ENCODE assay signal across 8 mouse cellular contexts in the genomic region with DNA sequence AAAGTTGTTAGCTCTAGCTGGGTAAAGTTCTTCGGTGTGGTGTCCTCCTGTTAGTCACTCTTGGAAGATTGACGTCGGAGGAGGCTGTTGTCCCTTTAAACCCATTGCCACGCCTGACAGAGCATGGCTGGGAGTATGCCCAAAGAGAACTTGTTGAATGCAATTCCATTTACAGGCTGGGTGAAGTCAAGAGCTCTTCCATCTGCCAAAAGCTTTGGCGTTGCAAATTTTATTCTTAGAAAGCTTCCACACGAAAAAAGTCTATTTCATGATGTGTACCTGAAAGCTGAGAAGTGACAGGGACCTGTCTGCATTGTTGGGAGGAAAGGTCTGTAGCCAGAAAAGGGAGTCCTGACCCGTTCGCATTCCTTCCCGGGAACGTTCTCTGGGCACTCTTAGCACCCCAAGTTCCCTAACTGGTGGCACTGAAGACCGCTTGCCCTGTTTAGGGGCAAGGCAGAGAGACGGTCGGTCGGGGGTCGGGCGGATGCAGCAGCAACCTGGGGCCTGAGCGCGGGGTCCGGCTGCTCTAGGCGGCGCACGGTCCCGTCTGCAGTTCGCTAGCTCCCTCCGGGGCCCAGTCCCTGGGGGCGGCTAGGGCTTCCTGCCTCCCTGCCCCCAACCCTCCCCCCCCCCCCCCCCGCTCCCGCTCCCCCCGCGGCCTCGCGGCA. TPM values are rescaled to one million over a fixed set of nuclear protein-coding genes. Genes with fewer than 3 reads are reported as not detected.
A peak's percentile ranks its signal among the peaks of the same experiment; 100 is the strongest.
DNase-seq lines count a peak whose midpoint lies in the region; ATAC-seq and TF ChIP-seq lines count a peak whose summit lies in the region.

No protein-coding gene starts in this region.

- TF ChIP-seq CTCF in E14TG2a.4 (conservative IDR thresholded peaks at IDR 0.05; ENCODE audit: low read length) = no peak
- no peak for TF ChIP-seq CTCF in kidney, postnatal 0 days (IDR thresholded peaks at IDR 0.05; ENCODE audit: low read depth)
- 0 out of 2 replicates have a peak, but pooled peaks have one; percentile 13 for TF ChIP-seq CTCF in liver, embryonic 14.5 days (IDR thresholded peaks at IDR 0.05; ENCODE audit: low read depth)

- H3K4me3 ChIP-seq in E14TG2a.4 (replicated peaks; ENCODE audit: low read length) = peak overlapping the region; percentile 89
- H3K4me3 ChIP-seq in embryonic facial prominence, embryonic 15.5 days (replicated peaks) = peak overlapping the region; percentile 91
- peak overlapping the region; percentile 93 for H3K4me3 ChIP-seq in heart, embryonic 13.5 days
- H3K4me3 ChIP-seq in kidney, postnatal 0 days (replicated peaks; ENCODE audit: low read depth, low read length) = peak overlapping the region; percentile 85
- peak overlapping the region; percentile 72 to 97 for H3K4me3 ChIP-seq in liver, embryonic 14.5 days (ENCODE audit: insufficient read depth in 1 of 2, low read depth in 2 of 2, low read length in 2 of 2)
- peak overlapping the region; percentile 97 for H3K4me3 ChIP-seq in neural tube, embryonic 12.5 days

- H3K4me1 ChIP-seq in E14TG2a.4 (replicated peaks; ENCODE audit: low read depth, low read length) = peaks cover 21% of the 10 kb centered on the region
- H3K4me1 ChIP-seq in embryonic facial prominence, embryonic 15.5 days = peaks cover 18% of the 10 kb centered on the region
- H3K4me1 ChIP-seq in heart, embryonic 13.5 days = peaks cover 28% of the 10 kb centered on the region
- H3K4me1 ChIP-seq in kidney, postnatal 0 days (replicated peaks; ENCODE audit: insufficient read depth, low read length) = peaks cover 5% of the 10 kb centered on the region; the same call in 1 of the 2 replicates
- peaks cover 13 to 21% of the 10 kb centered on the region in 2 experiments for H3K4me1 ChIP-seq in liver, embryonic 14.5 days (replicated peaks; ENCODE audit: control insufficient read depth in 2 of 2, insufficient read depth in 2 of 2, low read length in 1 of 2)
- H3K4me1 ChIP-seq in neural tube, embryonic 12.5 days = peaks cover 13% of the 10 kb centered on the region

- TF ChIP-seq EP300 in liver, embryonic 14.5 days (IDR thresholded peaks at IDR 0.05; ENCODE audit: low read depth) = no peak

- H3K9ac ChIP-seq in embryonic facial prominence, embryonic 15.5 days = peak overlapping the region; percentile 55
- H3K9ac ChIP-seq in heart, embryonic 13.5 days = peak overlapping the region; percentile 89
- peak overlapping the region; percentile 77 for H3K9ac ChIP-seq in kidney, postnatal 0 days (ENCODE audit: low read depth, low read length)
- peak overlapping the region; percentile 92 for H3K9ac ChIP-seq in liver, embryonic 14.5 days (replicated peaks)
- H3K9ac ChIP-seq in neural tube, embryonic 12.5 days = peak overlapping the region; percentile 99

- 1% methylated on average over 26 of the region's 32 CpGs for WGBS in embryonic facial prominence, embryonic 15.5 days
- WGBS in heart, embryonic 13.5 days = under 1% methylated on average over 29 of the region's 32 CpGs
- WGBS in kidney, postnatal 0 days = 2% methylated on average over 29 of the region's 32 CpGs
- under 1% methylated on average over 30 of the region's 32 CpGs for WGBS in liver, embryonic 14.5 days (ENCODE audit: insufficient replicate concordance)
- WGBS in neural tube, embryonic 12.5 days = under 1% methylated on average over 25 of the region's 32 CpGs

- ATAC-seq in embryonic facial prominence, embryonic 15.5 days (ENCODE audit: insufficient number of reproducible peaks, low FRiP score, low TSS enrichment, low read depth) = peak; percentile 69
- peak; percentile 60 for ATAC-seq in heart, embryonic 13.5 days (ENCODE audit: extremely low read depth, insufficient number of reproducible peaks, low FRiP score, low TSS enrichment)
- ATAC-seq in kidney, postnatal 0 days (replicated peaks; ENCODE audit: low FRiP score, low read depth) = peak; percentile 66
- ATAC-seq in liver, embryonic 14.5 days (ENCODE audit: insufficient read depth) = peak; percentile 39
- peak; percentile 76 for ATAC-seq in neural tube, embryonic 12.5 days (ENCODE audit: low FRiP score, low read depth)

- H3K27me3 ChIP-seq in E14TG2a.4 (ENCODE audit: insufficient read depth, low read length) = peaks cover 4% of the 10 kb centered on the region
- no peaks in the 10 kb centered on the region for H3K27me3 ChIP-seq in embryonic facial prominence, embryonic 15.5 days
- H3K27me3 ChIP-seq in heart, embryonic 13.5 days (replicated peaks) = no peaks in the 10 kb centered on the region
- no peaks in the 10 kb centered on the region for H3K27me3 ChIP-seq in kidney, postnatal 0 days (ENCODE audit: insufficient read depth, low read length)
- H3K27me3 ChIP-seq in liver, embryonic 14.5 days (ENCODE audit: control insufficient read depth, insufficient read depth, low read length) = no peaks in the 10 kb centered on the region
- no peaks in the 10 kb centered on the region for H3K27me3 ChIP-seq in neural tube, embryonic 12.5 days (replicated peaks)

- no peaks in the 10 kb centered on the region for H3K9me3 ChIP-seq in E14TG2a.4 (ENCODE audit: low read length)
- H3K9me3 ChIP-seq in embryonic facial prominence, embryonic 15.5 days (replicated peaks) = no peaks in the 10 kb centered on the region
- H3K9me3 ChIP-seq in heart, embryonic 13.5 days = no peaks in the 10 kb centered on the region
- H3K9me3 ChIP-seq in kidney, postnatal 0 days (replicated peaks; ENCODE audit: low read length) = no peaks in the 10 kb centered on the region
- H3K9me3 ChIP-seq in liver, embryonic 14.5 days (ENCODE audit: control insufficient read depth, low read length) = no peaks in the 10 kb centered on the region
- H3K9me3 ChIP-seq in neural tube, embryonic 12.5 days = no peaks in the 10 kb centered on the region

- H3K27ac ChIP-seq in embryonic facial prominence, embryonic 15.5 days (replicated peaks) = peak overlapping the region; percentile 98
- peak overlapping the region; percentile 99 for H3K27ac ChIP-seq in heart, embryonic 13.5 days (replicated peaks)
- peak overlapping the region; percentile 100 for H3K27ac ChIP-seq in kidney, postnatal 0 days
- H3K27ac ChIP-seq in liver, embryonic 14.5 days = peak overlapping the region; percentile 81
- H3K27ac ChIP-seq in neural tube, embryonic 12.5 days = peak overlapping the region; percentile 87

- peak; percentile 19 to 31 for DNase-seq in adrenal gland, postnatal 4 days (ENCODE audit: low spot score in 2 of 2)
- peak; percentile 78 for DNase-seq in kidney, postnatal 0 days (ENCODE audit: low spot score)
- DNase-seq in liver, embryonic 14.5 days (ENCODE audit: low read depth in 3 of 3, low spot score in 3 of 3) = peak in 2 of 3 experiments; percentile 15 to 19
- DNase-seq in testis, postnatal 10 days (ENCODE audit: low spot score) = peak; percentile 70

- peak overlapping the region; percentile 78 for H3K4me2 ChIP-seq in embryonic facial prominence, embryonic 15.5 days (replicated peaks)
- H3K4me2 ChIP-seq in heart, embryonic 13.5 days = peak overlapping the region; percentile 87
- peak overlapping the region; percentile 68 for H3K4me2 ChIP-seq in kidney, postnatal 0 days (ENCODE audit: low read length)
- peak overlapping the region; percentile 98 for H3K4me2 ChIP-seq in liver, embryonic 14.5 days (ENCODE audit: low read depth)
- peak overlapping the region; percentile 81 for H3K4me2 ChIP-seq in neural tube, embryonic 12.5 days (replicated peaks)

- no peaks in the 10 kb centered on the region for H3K36me3 ChIP-seq in E14TG2a.4 (ENCODE audit: insufficient read depth, low read length)
- H3K36me3 ChIP-seq in embryonic facial prominence, embryonic 15.5 days = no peaks in the 10 kb centered on the region
- H3K36me3 ChIP-seq in heart, embryonic 13.5 days = no peaks in the 10 kb centered on the region
- H3K36me3 ChIP-seq in kidney, postnatal 0 days (ENCODE audit: insufficient read depth, low read length) = no peaks in the 10 kb centered on the region
- H3K36me3 ChIP-seq in liver, embryonic 14.5 days (replicated peaks; ENCODE audit: control insufficient read depth, insufficient read depth, low read depth) = no peaks in the 10 kb centered on the region
- H3K36me3 ChIP-seq in neural tube, embryonic 12.5 days = no peaks in the 10 kb centered on the region

RNA-seq across cellular contexts. Expression of gene Top2b, which starts 0.7 kb away (rescaled TPM):
- total RNA-seq in adrenal gland, postnatal 4 days (2021) = 100 to 1,000 TPM; 111 to 119 TPM
- polyA plus RNA-seq in embryonic facial prominence, embryonic 15.5 days (2015; fragmentation: Nextera tagmentation; extraction: Ambion mirVana) = 46.0 and 49.1 TPM in 2 replicates
- 24.0 and 26.6 TPM in 2 replicates for polyA plus RNA-seq in heart, embryonic 13.5 days (2015; fragmentation: Nextera tagmentation; extraction: Ambion mirVana)
- polyA plus RNA-seq in kidney, postnatal 0 days (2015; fragmentation: Nextera tagmentation; extraction: Ambion mirVana) = 41.4 and 42.3 TPM in 2 replicates
- 8.9 and 16.5 TPM in 2 replicates for polyA plus RNA-seq in liver, embryonic 14.5 days (2012; rRNA removed)
- polyA plus RNA-seq in liver, embryonic 14.5 days (2014; fragmentation: Nextera tagmentation; extraction: Ambion mirVana) = 21.0 and 21.1 TPM in 2 replicates
- polyA plus RNA-seq in neural tube, embryonic 12.5 days (2016; fragmentation: Nextera tagmentation; extraction: Ambion mirVana) = 126 and 169 TPM in 2 replicates

Comparison
In these comparisons a context has a peak if more than half of its experiments do, and no peak if none do; other contexts are left out.
1. Peak in every context shown above with its lines: DNase-seq, ATAC-seq, H3K4me3 ChIP-seq and H3K27ac ChIP-seq.
2. DNase-seq: peak in every context shown above with its lines; median percentile 78 in kidney, postnatal 0 days; 70 in testis, postnatal 10 days; 25 in adrenal gland, postnatal 4 days; 17 in liver, embryonic 14.5 days.